Mouse (Mus musculus): Measurements from ENCODE around the gene Fetub. TPM values are rescaled to one million over a fixed set of nuclear protein-coding genes. Genes with fewer than 3 reads are reported as not detected.
A peak's percentile ranks its signal among the peaks of the same experiment; 100 is the strongest.

Fetub gene
- polyA plus RNA-seq, 1 experiment: 1.1 TPM

DNA sequence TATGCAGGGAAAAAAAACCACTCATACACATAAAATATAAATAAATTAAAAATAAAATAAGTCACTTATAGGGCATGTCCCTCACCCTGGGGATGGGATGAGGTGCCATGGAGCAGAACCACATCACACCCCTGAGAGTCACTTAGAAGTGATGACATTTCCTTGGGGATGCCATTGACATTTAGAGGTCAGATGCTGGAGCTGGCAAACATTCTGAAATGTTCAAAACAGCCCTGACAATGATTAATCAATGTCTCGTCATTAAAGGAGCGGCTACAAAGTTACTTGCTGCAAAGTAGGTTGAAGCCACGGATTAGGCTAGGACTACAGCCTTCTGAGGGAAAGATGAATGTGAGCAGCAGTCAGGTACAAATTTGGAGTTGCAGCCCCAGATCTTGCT lies 16.8 kb upstream of the Fetub start:
- DNase-seq: peak; percentile 49
- Histone ChIP-seq H3K36me3 (ENCODE audit: control insufficient read depth, insufficient read depth, low read length) (no peaks in the 10 kb centered on the region), H3K4me1 (ENCODE audit: control insufficient read depth, insufficient read depth, low read length) (no peaks in the 10 kb centered on the region), H3K27ac (ENCODE audit: insufficient read depth, low read depth, low read length) (no peak overlapping the region), H3K4me3 (ENCODE audit: insufficient read depth, low read depth, low read length) (no peak overlapping the region), H3K27me3 (replicated peaks; ENCODE audit: control insufficient read depth, insufficient read depth, low read length) (no peaks in the 10 kb centered on the region)
- WGBS: 27% methylated on average over 3 of the region's 3 CpGs
- no peak for TF ChIP-seq POLR2A (IDR thresholded peaks at IDR 0.05; ENCODE audit: low read depth, low read length)
- TF ChIP-seq CTCF (conservative IDR thresholded peaks at IDR 0.05; ENCODE audit: insufficient read depth, insufficient read length, low read depth, low read length): no peak

DNA sequence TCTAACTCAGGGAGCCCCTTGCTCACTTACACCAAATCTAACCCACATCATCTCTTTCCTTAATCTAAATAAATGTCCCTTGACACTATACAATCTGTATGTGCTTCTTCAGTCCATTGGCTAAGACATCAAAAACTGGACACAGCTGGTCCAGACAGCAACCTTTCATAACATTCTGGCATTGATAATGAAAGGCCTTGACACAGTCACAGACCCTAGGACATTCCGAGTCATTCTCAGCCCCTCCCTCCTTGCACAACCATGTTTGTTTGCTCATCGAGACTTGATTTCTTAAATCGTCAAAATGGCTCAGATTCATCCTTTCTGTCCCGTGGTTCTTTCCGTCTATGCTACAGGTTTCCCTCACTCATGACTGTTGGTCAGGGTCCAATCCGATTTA lies 8.8 kb upstream of the Fetub start:
- WGBS: 93% methylated on average over 6 of the region's 6 CpGs
- no peak overlapping the region for H3K27ac ChIP-seq (ENCODE audit: insufficient read depth, low read depth, low read length)
- H3K4me3 ChIP-seq (ENCODE audit: insufficient read depth, low read depth, low read length): no peak overlapping the region
- H3K27me3 ChIP-seq (replicated peaks; ENCODE audit: control insufficient read depth, insufficient read depth, low read length): no peaks in the 10 kb centered on the region
- DNase-seq: no peak
- TF ChIP-seq POLR2A (IDR thresholded peaks at IDR 0.05; ENCODE audit: low read depth, low read length) (no peak), CTCF (conservative IDR thresholded peaks at IDR 0.05; ENCODE audit: insufficient read depth, insufficient read length, low read depth, low read length) (no peak)
- no peaks in the 10 kb centered on the region for H3K36me3 ChIP-seq (ENCODE audit: control insufficient read depth, insufficient read depth, low read length)
- H3K4me1 ChIP-seq (ENCODE audit: control insufficient read depth, insufficient read depth, low read length): no peaks in the 10 kb centered on the region

- H3K36me3 ChIP-seq (ENCODE audit: control insufficient read depth, insufficient read depth, low read length): no peaks in the 10 kb centered on the region
- 89% methylated on average over 3 of the region's 3 CpGs for WGBS
- no peak overlapping the region for H3K27ac ChIP-seq (ENCODE audit: insufficient read depth, low read depth, low read length)
- no peak for DNase-seq
- no peaks in the 10 kb centered on the region for H3K4me1 ChIP-seq (ENCODE audit: control insufficient read depth, insufficient read depth, low read length)
- H3K4me3 ChIP-seq (ENCODE audit: insufficient read depth, low read depth, low read length): no peak overlapping the region
- no peaks in the 10 kb centered on the region for H3K27me3 ChIP-seq (replicated peaks; ENCODE audit: control insufficient read depth, insufficient read depth, low read length)
- TF ChIP-seq CTCF (conservative IDR thresholded peaks at IDR 0.05; ENCODE audit: insufficient read depth, insufficient read length, low read depth, low read length): no peak
- no peak for TF ChIP-seq POLR2A (IDR thresholded peaks at IDR 0.05; ENCODE audit: low read depth, low read length)
These were observed 6.1 kb upstream of the Fetub start for GRCm38 (mm10) chr16:22911986-22912385.

GRCm38 (mm10) chr16:22912886-22913285 lies 5.2 kb upstream of the Fetub start:
- TF ChIP-seq CTCF (conservative IDR thresholded peaks at IDR 0.05; ENCODE audit: insufficient read depth, insufficient read length, low read depth, low read length) (no peak), POLR2A (IDR thresholded peaks at IDR 0.05; ENCODE audit: low read depth, low read length) (no peak)
- H3K27me3 ChIP-seq (replicated peaks; ENCODE audit: control insufficient read depth, insufficient read depth, low read length): no peaks in the 10 kb centered on the region
- 79% methylated on average over 6 of the region's 6 CpGs for whole genome bisulfite sequencing

DNA sequence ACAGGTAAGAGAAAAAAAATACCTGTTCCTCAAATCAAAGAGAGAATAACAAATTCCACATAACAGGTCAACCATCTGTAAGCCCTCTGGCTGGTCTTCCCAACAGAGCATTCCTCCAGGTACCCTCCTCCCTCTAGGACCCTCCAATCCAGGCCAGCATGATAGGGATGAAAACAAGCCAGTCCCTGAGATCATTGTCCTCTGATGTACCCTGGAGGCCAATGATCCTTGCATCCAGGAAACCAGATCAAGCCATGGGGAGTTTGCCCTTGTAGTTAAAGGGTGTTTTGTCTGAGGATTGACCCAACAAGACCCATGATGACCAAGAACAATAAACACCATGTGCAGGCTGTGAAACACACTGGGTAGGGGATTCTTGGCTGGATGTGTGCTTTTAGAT lies 3.9 kb upstream of the Fetub start:
- TF ChIP-seq POLR2A (IDR thresholded peaks at IDR 0.05; ENCODE audit: low read depth, low read length): no peak
- TF ChIP-seq CTCF (conservative IDR thresholded peaks at IDR 0.05; ENCODE audit: insufficient read depth, insufficient read length, low read depth, low read length): no peak
- H3K36me3 ChIP-seq (ENCODE audit: control insufficient read depth, insufficient read depth, low read length): no peaks in the 10 kb centered on the region
- no peak overlapping the region for H3K4me3 ChIP-seq (ENCODE audit: insufficient read depth, low read depth, low read length)
- H3K4me1 ChIP-seq (ENCODE audit: control insufficient read depth, insufficient read depth, low read length): no peaks in the 10 kb centered on the region
- no peaks in the 10 kb centered on the region for H3K27me3 ChIP-seq (replicated peaks; ENCODE audit: control insufficient read depth, insufficient read depth, low read length)
- no peak for DNase-seq
- no peak overlapping the region for H3K27ac ChIP-seq (ENCODE audit: insufficient read depth, low read depth, low read length)

More at GRCm38 (mm10) chr16:22912886-22913285, 5.2 kb upstream of the Fetub start:
- DNase-seq: no peak
- no peak overlapping the region for H3K27ac ChIP-seq (ENCODE audit: insufficient read depth, low read depth, low read length)
- no peak overlapping the region for H3K4me3 ChIP-seq (ENCODE audit: insufficient read depth, low read depth, low read length)
- H3K36me3 ChIP-seq (ENCODE audit: control insufficient read depth, insufficient read depth, low read length): no peaks in the 10 kb centered on the region
- H3K4me1 ChIP-seq (ENCODE audit: control insufficient read depth, insufficient read depth, low read length): no peaks in the 10 kb centered on the region

DNA sequence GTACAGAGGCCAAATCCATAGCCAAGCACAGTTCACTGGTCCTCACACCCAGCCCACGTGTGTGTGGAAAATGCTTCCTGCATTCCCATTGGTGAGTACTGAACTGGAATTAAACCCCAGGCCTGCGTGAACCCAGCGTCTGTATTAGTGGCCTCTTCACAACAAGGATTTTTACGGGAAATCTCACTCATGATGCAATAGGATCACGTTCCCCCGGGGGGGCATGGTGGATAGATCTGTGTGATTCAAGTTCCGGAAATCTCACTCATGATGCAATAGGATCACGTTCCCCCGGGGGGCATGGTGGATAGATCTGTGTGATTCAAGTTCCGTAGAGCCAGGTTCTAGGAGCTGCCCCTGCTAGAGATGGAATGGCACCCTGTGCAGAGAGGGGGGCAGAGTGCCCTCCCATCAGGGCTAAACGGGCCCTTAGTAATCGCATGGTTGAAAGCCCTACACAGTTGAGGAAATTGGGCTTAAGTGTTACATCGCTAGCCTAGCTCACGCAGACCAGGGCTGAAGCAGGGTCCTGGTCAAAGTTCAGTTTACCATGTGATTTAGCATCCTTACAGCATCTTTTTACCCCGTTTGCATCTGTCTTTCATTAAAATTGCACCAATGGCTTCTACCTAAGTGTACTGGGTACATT lies 654 bp downstream of the Fetub start:
- no peak overlapping the region for H3K4me3 ChIP-seq (ENCODE audit: insufficient read depth, low read depth, low read length)
- 70% methylated on average over 15 of the region's 15 CpGs for WGBS
- H3K36me3 ChIP-seq (ENCODE audit: control insufficient read depth, insufficient read depth, low read length): no peaks in the 10 kb centered on the region
- H3K27ac ChIP-seq (ENCODE audit: insufficient read depth, low read depth, low read length): no peak overlapping the region
- H3K27me3 ChIP-seq (replicated peaks; ENCODE audit: control insufficient read depth, insufficient read depth, low read length): no peaks in the 10 kb centered on the region
- no peak for DNase-seq
- H3K4me1 ChIP-seq (ENCODE audit: control insufficient read depth, insufficient read depth, low read length): no peaks in the 10 kb centered on the region
- TF ChIP-seq POLR2A (IDR thresholded peaks at IDR 0.05; ENCODE audit: low read depth, low read length) (no peak), CTCF (conservative IDR thresholded peaks at IDR 0.05; ENCODE audit: insufficient read depth, insufficient read length, low read depth, low read length) (no peak)

DNA sequence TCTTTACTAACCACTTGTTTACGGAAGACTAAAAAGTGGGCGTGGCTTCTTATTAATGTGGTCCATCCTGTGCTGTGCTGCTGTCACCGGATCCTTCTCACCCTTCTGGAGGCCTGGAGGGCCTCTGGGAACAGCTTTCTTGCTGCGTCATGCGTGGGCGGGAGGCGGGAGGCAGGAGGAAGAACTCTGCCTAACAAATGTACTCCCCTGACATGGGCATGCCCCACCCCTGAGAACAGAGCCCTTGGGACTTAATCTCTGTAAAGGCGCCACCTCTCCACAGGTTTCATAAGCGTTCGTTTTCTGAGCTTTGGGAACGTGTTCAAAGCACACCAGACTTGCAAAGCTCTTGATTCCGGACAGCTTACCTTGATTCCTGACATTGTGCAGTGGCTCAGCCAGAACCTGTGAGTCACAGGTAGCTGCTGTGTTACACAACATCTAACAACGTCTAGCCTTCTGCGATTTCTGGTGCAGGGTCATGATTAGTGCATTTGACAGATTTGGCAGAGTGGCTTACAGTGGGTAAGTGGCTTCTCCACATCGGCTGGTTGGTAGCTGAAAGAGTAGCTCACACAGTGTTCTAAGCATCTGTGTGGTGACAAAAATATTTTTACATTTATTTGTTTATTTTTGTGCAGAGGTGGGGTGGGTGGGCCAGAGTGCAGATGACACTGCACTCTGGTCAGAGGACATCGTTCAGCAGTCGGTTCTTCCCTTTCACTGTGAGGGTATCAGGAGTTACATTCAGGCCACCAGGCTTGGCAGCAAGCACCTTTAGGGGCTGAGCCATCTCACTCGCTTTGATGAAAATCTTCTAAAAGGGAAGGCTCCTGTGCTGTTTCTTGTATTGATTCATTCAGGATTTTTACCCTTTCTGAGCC lies 2.1 kb downstream of the Fetub start:
- no peaks in the 10 kb centered on the region for H3K27me3 ChIP-seq (replicated peaks; ENCODE audit: control insufficient read depth, insufficient read depth, low read length)
- H3K36me3 ChIP-seq (ENCODE audit: control insufficient read depth, insufficient read depth, low read length): no peaks in the 10 kb centered on the region
- WGBS: 53% methylated on average over 18 of the region's 18 CpGs
- H3K4me1 ChIP-seq (ENCODE audit: control insufficient read depth, insufficient read depth, low read length): no peaks in the 10 kb centered on the region
- TF ChIP-seq POLR2A (IDR thresholded peaks at IDR 0.05; ENCODE audit: low read depth, low read length): no peak
- TF ChIP-seq CTCF (conservative IDR thresholded peaks at IDR 0.05; ENCODE audit: insufficient read depth, insufficient read length, low read depth, low read length): no peak
- no peak overlapping the region for H3K27ac ChIP-seq (ENCODE audit: insufficient read depth, low read depth, low read length)
- DNase-seq: peak; percentile 6
- H3K4me3 ChIP-seq (ENCODE audit: insufficient read depth, low read depth, low read length): no peak overlapping the region

All from kidney, adult 2 months (tissue).